Mouse (Mus musculus) MN1 (cell line): Measurements from ENCODE around the gene Ripor2.

Experiments
- DNase-seq: peaks from one replicate; pipeline ENCODE4 v3.0.0-alpha.2; 2016; ENCODE audit warnings: low spot score

Ripor2 gene

GRCm38 (mm10) chr13:24581833-24582232 lies at the start of gene Ripor2:
Gene Ripor2, plus strand, starts transcription at chr13:24582189.
- DNase-seq = no peak

GRCm38 (mm10) chr13:24536531-24537167 lies 45.3 kb upstream of the Ripor2 start:
- no peak for DNase-seq

DNA sequence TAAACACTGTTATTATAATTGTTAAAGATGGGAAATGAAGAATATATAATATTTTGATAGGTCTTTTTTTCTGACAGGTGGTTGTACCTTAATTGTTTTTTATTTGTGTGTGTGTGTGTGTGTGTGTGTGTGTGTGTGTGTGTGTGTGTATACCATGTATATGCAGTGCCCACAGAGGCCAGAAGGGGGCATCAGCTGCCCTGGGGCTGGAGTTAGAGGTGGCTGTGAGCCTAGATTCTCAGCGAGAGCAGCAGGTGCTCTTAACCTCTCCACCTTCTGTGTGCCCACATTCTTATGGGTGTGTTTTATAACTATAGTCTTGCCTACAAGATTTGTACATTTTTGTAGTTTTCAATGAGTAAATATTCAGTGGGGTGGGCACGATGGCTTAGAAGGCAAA lies 44.0 kb upstream of the Ripor2 start:
- DNase-seq = no peak

DNA sequence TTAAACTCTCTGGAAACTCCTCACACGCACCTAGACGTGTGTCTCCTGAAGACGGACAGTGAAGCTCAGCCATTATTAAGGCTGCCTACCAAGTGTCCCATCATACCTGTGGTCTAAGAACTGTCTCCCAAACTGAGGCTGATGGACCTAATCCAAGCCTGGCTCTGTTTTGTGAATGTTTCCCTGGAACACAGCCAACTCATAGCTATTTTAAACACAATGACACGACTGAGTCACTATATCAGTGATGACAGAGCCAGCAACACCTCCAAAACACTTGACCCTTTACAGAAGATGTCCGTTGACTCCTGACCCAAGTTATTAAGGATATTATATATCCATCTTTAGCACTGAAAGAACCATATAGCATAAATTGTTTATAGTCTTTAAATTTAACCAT lies 43.0 kb upstream of the Ripor2 start:
- DNase-seq = no peak

GRCm38 (mm10) chr13:24545677-24546076 lies 36.3 kb upstream of the Ripor2 start:
- DNase-seq = no peak

DNA sequence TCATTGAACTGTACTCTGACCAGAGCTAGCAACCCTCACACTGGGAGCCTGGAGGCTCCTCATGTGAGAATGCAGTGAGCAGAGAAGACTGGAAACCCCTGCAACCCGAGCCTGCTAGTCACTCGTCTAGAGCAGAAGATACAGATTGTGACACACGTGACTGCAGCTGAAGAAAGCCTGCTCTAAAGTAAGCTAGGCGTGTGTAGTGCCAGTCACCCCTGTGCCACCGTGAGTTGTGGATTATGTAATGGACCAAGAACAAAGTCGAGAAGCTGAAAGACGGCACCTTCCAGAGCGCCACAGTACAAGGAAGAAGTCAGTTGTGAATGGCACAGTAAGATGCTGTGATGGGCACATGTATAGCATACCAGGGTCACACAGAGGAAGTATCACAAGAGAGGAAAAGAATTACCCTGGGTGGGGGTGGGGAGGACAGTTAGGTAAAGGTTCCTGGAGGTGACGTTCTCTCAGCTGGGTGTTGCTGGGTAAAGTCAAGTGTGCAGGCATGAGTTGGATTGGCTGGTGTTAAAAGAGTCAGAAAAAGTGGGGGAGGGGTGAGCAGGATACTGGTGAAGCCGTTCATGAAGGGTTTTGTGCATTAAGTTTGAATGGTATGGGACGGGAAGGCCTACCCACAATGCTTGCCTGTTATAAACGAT lies 35.1 kb upstream of the Ripor2 start:
- no peak for DNase-seq

- no peak for DNase-seq
Observed at GRCm38 (mm10) chr13:24548911-24549310, 33.1 kb upstream of the Ripor2 start.

DNA sequence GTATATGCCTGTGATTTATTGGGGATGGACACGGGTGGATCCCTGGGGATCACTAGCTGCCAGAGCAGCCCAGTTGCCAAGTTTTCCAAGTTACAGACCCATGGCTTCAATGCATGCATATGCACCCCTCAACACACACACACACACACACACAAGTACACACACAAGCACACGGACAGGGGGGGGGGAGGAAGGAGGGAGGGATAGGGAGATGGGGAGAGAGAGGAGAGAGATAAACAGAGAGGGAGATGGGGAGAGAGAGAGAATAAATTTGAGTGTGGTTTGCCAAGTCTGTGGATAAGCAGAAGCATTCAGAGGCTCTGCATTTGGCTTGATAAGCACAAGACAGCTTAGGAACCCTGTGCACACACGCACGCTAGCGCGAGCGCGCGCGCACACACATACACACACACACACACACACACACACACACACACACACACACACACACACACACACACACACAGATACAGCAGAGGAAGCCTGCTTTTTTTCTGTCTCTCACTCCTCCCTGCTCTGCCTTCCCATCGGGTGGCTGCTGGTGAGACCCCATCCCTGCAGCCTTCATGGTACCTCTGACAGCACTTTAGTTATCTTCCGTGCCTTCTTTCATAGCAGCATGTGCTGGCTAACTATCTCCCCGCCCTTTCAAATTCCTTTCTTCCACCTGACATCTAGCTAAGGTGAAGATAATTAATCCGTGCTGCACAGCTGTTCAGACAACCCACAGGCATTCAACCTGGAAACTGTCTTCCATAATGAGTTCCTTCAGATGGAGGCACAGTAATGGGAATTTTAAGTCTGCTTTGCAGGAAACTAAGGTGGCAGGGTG lies 30.7 kb upstream of the Ripor2 start:
- no peak for DNase-seq

DNA sequence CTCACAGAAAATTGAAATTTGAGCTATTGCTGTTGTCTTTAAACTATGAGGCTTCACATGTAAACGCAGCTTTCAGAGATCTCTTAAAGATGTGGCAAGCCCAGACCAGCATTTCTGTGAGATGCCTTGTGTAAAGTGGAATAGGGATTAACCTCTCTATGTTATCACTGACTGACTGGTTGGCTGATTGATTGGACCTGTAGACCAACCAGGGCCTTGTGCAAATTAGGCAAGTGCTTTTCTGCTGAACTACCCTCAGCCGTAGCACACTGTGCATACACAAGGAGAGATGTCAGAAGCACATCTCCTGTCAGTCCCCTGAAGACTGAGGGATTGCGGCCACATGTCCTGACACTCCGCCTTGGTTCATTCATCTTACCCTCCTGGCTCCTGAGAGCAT lies 29.9 kb upstream of the Ripor2 start:
- no peak for DNase-seq

- no peak for DNase-seq
Observed at GRCm38 (mm10) chr13:24561391-24561790, 20.6 kb upstream of the Ripor2 start.

- no peak for DNase-seq
Observed at GRCm38 (mm10) chr13:24564706-24565105, 17.3 kb upstream of the Ripor2 start.

DNA sequence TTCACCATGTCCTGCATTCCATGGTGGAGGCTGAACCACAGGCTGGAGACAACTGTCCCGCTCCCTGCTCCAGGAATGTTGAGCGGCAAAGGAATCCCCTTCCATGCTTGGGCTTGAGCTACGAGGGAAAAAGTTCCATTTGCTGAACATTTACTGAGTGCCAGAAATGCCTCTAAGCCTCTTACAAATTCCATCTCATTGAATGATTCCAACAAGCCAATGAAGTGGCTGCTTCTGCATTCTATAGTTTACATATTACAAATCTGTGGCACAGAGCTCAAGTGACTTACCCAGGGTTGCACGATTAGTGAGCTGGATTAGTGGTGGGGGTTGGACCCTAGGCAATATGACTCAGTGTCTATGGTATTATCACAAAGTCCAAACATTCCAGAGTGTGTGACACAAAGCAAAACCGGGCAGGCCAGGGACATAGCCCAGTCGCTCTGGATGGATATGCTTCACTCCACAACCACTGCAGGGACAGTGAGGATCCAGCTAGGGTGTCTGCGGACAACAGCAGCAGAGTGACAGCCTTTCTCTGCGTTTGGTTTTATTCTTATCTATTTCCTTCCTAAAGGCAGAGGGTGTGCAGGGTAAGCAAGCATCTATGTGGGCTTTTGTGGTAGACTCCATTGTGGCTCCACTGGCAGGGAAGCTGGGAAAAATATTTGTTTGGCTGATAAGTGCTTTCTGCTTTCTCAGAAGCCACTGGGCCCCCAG lies 16.6 kb upstream of the Ripor2 start:
- DNase-seq = no peak

GRCm38 (mm10) chr13:24565950-24566320 lies 16.1 kb upstream of the Ripor2 start:
- DNase-seq = no peak

DNA sequence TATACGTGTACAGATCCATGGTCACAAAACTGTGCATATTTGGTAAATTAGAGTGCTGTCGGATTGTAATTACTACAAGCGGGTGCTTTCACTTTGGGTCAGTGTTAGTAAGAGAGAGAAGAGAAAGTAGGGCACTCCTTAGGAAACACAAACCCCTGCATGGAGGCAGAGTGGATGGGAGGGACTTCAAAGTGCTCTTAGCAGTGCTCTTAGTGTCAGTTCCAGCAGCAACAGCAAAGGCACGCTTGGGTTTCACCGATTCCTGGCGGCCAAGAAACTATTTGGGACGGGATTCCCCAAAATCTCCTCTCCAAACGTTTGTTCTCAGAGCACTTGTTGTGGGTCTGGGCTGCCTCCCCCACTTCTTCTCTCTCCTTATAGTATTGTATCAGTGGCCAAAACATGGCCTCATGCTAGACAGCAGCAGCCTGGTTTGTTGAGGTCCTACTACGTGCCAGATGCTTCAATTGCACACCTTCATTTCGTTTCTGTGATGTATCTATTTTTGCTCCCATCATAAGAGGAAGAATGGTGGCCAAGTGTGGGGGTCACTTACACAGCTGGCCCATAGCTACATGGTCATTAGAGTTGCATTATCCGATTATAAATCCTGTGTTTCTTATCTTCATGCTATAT lies 14.7 kb upstream of the Ripor2 start:
- no peak for DNase-seq

DNA sequence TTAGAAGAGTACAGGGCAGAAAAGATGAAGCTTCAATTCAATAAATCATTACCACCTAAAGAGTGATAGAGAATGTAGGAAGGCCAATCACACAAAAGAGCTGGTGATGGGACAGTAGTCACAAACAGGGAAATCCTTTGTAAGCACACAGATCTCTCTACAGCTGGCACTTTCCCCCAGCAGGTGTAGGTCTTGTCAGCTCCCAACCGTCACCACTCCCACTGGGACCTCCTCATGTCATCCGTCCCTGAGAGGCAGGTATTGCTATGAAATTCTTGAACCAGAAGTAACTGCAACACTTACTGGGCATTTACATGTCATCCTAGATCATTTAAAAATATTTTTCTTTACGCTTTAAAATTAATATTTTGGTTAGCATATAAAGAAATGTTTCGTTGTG lies 12.9 kb upstream of the Ripor2 start:
- no peak for DNase-seq

- no peak for DNase-seq
Observed at GRCm38 (mm10) chr13:24570716-24571115, 11.3 kb upstream of the Ripor2 start.

GRCm38 (mm10) chr13:24571906-24572305 lies 10.1 kb upstream of the Ripor2 start:
- DNase-seq = no peak

DNA sequence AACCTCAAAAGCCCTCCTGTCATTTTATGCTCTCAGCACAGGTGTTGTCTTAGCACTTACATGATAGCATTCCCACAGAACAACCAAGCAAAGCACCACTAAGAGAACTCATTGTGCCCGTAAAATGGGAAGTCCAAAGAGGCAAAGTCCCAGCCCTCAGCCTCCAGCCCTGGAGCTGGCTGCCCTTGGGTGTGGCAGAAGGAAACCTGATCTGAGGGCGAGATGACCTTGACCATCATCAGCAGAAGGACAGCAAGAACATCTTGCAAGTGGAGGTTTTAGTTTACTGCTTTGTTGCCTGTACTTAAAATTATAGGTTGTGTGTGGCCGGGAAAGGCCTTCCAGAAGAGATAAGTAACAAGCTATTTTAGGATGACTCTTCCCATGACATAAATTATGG lies 6.9 kb upstream of the Ripor2 start:
- no peak for DNase-seq

DNA sequence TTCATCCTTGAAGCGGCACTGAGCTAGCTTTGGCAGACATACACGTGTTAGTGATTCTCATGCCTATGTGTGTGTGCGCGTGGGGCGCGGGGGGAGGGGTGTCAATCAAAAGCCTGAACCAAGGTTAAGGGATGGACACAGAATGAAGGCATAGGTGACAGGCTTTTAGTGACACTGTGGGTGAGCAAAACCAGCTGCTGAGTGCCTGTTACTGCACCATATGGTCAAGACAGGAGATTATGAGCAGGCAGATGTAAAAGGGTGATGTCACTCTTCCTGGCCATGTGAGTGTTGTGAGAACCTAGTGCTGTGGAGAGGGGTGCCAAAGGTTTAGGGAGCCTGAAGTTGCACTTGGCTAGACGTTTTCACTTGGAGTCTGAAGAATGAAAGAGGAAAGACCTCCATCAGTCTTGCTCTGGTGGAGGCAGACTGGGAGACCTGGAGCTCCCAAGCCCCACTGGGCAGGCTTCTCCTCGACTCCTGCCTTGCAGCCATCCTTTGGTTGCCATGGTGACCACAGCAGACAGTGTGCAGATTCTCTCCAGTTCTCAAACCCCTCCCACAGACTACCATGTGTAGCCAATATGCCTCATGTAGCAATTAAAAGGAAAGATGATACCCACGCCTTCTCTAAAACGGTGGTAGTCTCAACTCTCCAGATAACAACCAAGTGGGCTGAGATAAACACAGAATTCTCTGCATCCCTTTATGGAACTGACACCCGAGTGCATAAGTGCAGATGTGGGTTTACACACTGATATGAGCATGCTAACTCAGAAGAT lies 5.5 kb upstream of the Ripor2 start:
- no peak for DNase-seq

DNA sequence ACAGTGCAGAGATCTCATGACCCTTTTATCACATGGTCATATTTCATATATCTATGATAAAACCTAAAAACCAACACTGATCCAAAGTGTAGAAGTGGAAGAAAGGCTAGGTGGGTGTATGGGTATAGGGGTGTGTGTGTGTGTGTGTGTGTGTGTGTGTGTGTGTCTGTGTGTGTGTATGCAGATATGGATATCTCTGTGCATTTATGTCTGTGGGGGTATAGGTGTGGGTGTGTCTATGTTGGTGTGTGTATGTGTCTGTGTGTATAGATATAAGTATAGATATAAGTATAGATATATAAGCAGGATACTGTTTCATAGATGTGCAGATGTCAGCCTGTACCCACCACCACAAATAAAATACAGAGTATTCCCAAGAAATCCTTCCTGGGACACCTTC lies 3.7 kb upstream of the Ripor2 start:
- no peak for DNase-seq

DNA sequence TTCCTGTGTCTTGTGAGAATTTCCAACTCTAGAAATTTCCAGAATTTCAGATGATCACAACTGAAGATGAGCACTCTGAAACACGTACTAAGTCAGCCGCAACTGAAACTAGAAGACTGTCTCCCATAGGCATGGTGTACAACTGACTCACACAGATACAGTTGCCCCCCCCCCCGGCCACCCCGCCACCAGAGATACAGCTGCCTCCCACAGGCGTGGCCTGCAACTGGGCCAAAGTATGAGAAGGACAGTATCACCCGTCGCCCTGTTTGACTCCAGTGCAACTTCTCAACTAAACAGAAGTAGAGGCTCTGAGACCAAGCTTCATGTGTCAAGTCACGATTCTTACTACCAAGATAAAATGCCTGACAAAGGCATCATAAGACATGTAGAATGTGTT lies 1.2 kb upstream of the Ripor2 start:
- DNase-seq = no peak
